Comparison of ENCODE assay signal across 14 mouse cellular contexts in the genomic region with DNA sequence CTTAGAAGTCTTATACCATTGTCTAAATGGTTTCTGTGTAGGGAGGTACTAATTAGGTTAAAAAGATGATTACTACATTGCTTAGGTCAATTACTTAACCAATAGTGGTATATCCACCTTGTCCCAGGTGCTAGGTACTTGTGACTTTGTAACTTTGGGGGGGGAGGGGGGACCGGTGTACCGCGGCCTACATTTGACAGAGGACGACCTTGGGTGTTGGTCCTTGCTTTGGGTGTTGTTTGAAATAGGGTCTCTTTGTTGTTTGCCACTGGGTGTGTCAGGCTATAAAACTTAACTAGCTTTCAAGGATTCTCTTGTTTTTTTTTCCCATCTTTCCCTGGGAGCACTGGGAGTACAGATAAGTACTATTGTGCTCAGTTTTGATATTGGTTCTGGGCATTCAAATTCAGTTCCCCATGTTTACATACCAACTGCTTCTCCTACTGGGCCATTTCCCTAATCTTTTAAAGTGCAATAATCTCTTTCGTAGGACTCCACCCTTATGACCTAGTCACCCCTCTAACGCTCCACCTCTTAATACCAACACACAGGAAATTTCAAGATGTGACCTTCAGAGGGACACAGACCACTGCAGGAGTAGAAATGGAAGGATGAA.
"Had no signal": no experiment of that assay in that cellular context is flagged by ENCODE, and none has a peak within 500 bp of the region (broad histone marks: within the 10 kb centered on the region; RNA-seq: fewer than 3 reads in every experiment).

No protein-coding gene starts in this region.

- H3K27me3 ChIP-seq: limb, embryonic 13.5 days; neural tube, embryonic 12.5 days had no signal

- H3K4me2 ChIP-seq: limb, embryonic 13.5 days; neural tube, embryonic 12.5 days had no signal

- H3K36me3 ChIP-seq: limb, embryonic 13.5 days; midbrain, embryonic 10.5 days; neural tube, embryonic 12.5 days had no signal

- H3K4me3 ChIP-seq: layer of hippocampus, adult 2 months; limb, embryonic 13.5 days; midbrain, embryonic 10.5 days; neural tube, embryonic 12.5 days had no signal

- H3K9ac ChIP-seq: limb, embryonic 13.5 days; liver, embryonic 14.5 days; neural tube, embryonic 12.5 days had no signal

- H3K9me3 ChIP-seq: limb, embryonic 13.5 days; midbrain, embryonic 10.5 days; neural tube, embryonic 12.5 days had no signal

- H3K27ac ChIP-seq: kidney, postnatal 0 days; layer of hippocampus, adult 2 months; limb, embryonic 13.5 days; liver, embryonic 14.5 days; midbrain, embryonic 10.5 days; neural tube, embryonic 12.5 days had no signal

- H3K4me1 ChIP-seq: limb, embryonic 13.5 days; midbrain, embryonic 10.5 days; neural tube, embryonic 12.5 days had no signal

- DNase-seq: kidney, adult 9 months; kidney, postnatal 4 days; left cerebral cortex, postnatal 4 days; lung, adult 18-20 months; midbrain, embryonic 14.5 days; spleen, adult 18-20 months; thymus, adult 18-20 months; thymus, postnatal 25 days had no signal
